Mouse (Mus musculus) layer of hippocampus, adult 8-10 months (tissue): ENCODE measurements around the gene Map2k3. TPM values are rescaled to one million over a fixed set of nuclear protein-coding genes. Genes with fewer than 3 reads are reported as not detected.

Experiments
- DNase-seq, 2 experiments: peaks; one replicate each; pipeline ENCODE4 v3.0.0; 2022; ENCODE audit warnings: low spot score in 2 of 2
- total RNA-seq, 4 experiments: library from RNA; stranded (reverse); gene quantifications; 2 replicates each; pipeline ENCODE4 v1.2.4; 2022

Gene Map2k3
- total RNA-seq, 4 experiments from 2014 or later, result 12.8 to 19.8 (median 16.8) TPM

GRCm38 (mm10) chr11:60924981-60925380, 6.9 kb upstream of the Map2k3 start:
- no peak for DNase-seq

GRCm38 (mm10) chr11:60927264-60927663, 4.6 kb upstream of the Map2k3 start:
- peak; percentile 86 to 93 for DNase-seq

- DNase-seq, result no peak
These were observed 1.0 kb upstream of the Map2k3 start for GRCm38 (mm10) chr11:60930724-60931281.

- no peak for DNase-seq
These were observed 458 bp upstream of the Map2k3 start for GRCm38 (mm10) chr11:60931282-60931868.

- DNase-seq, result no peak
These were observed 729 bp downstream of the Map2k3 start for GRCm38 (mm10) chr11:60932503-60933020.

- DNase-seq, result no peak
These were observed 1.5 kb downstream of the Map2k3 start for GRCm38 (mm10) chr11:60933178-60933930.

GRCm38 (mm10) chr11:60934795-60935194, 3.0 kb downstream of the Map2k3 start:
- no peak for DNase-seq

- DNase-seq, result peak in 1 of 2 experiments; percentile 33
These were observed 3.6 kb downstream of the Map2k3 start for GRCm38 (mm10) chr11:60935326-60935974.

- DNase-seq, result no peak
These were observed 4.1 kb downstream of the Map2k3 start for GRCm38 (mm10) chr11:60935975-60936373.

GRCm38 (mm10) chr11:60937611-60938010, 5.8 kb downstream of the Map2k3 start:
- no peak for DNase-seq

- DNase-seq, result no peak
These were observed 7.7 kb downstream of the Map2k3 start for GRCm38 (mm10) chr11:60939487-60939886.

GRCm38 (mm10) chr11:60940501-60940900, 8.7 kb downstream of the Map2k3 start:
- DNase-seq, result no peak

- DNase-seq, result no peak
These were observed 9.5 kb downstream of the Map2k3 start for GRCm38 (mm10) chr11:60941370-60941769.

- no peak for DNase-seq
These were observed 10.6 kb downstream of the Map2k3 start for GRCm38 (mm10) chr11:60942263-60943015.

GRCm38 (mm10) chr11:60945003-60945402, 13.2 kb downstream of the Map2k3 start:
- DNase-seq, result no peak

GRCm38 (mm10) chr11:60951896-60952295, 20.1 kb downstream of the Map2k3 start:
- DNase-seq, result no peak

GRCm38 (mm10) chr11:60952362-60952761, 20.5 kb downstream of the Map2k3 start:
- no peak for DNase-seq

GRCm38 (mm10) chr11:60952986-60953385, 21.2 kb downstream of the Map2k3 start:
- no peak for DNase-seq

- DNase-seq, result peak; percentile 80 to 88
These were observed 22.0 kb downstream of the Map2k3 start for GRCm38 (mm10) chr11:60953803-60954202.

GRCm38 (mm10) chr11:60954255-60955104, 22.6 kb downstream of the Map2k3 start:
- no peak for DNase-seq
